Mouse (Mus musculus) embryonic facial prominence, embryonic 15.5 days (tissue): ENCODE data around the gene Snrpc. TPM values are rescaled to one million over a fixed set of nuclear protein-coding genes. Genes with fewer than 3 reads are reported as not detected.

Source experiments
- ATAC-seq: fragments of 200-750 bp; cut with Nextera tagmentation; 2 replicates; pipeline ENCODE4 v1.8.0; 2017; ENCODE audit warnings: low read depth, moderate TSS enrichment; ENCODE audit not compliant: insufficient number of reproducible peaks, low FRiP score, low TSS enrichment
- H3K27ac ChIP-seq: fragments of 300-500 bp; sonication (generic); replicated peaks from 2 replicates; pipeline ENCODE4 v1.5.1; 2015; ENCODE audit warnings: mild to moderate bottlenecking, inconsistent platforms
- H3K27me3 ChIP-seq: fragments of 300-500 bp; sonication (generic); 2 replicates; pipeline ENCODE4 v1.6.1; 2015; ENCODE audit warnings: inconsistent platforms
- H3K36me3 ChIP-seq: fragments of 300-500 bp; sonication (generic); 2 replicates; pipeline ENCODE4 v1.6.1; 2015; ENCODE audit warnings: mild to moderate bottlenecking, inconsistent platforms
- H3K4me1 ChIP-seq: fragments of 300-500 bp; sonication (generic); 2 replicates; pipeline ENCODE4 v1.6.1; 2015; ENCODE audit warnings: inconsistent platforms
- H3K4me2 ChIP-seq: fragments of 300-500 bp; sonication (generic); replicated peaks from 2 replicates; pipeline ENCODE4 v1.6.1; 2015; ENCODE audit warnings: mild to moderate bottlenecking, inconsistent platforms
- H3K4me3 ChIP-seq: fragments of 300-500 bp; sonication (generic); replicated peaks from 2 replicates; pipeline ENCODE4 v1.5.1; 2015; ENCODE audit warnings: mild to moderate bottlenecking, inconsistent platforms
- H3K9ac ChIP-seq: fragments of 300-500 bp; sonication (generic); 2 replicates; pipeline ENCODE4 v1.6.1; 2015; ENCODE audit warnings: inconsistent platforms
- H3K9me3 ChIP-seq: fragments of 300-500 bp; sonication (generic); replicated peaks from 2 replicates; pipeline ENCODE4 v1.6.1; 2016; ENCODE audit warnings: inconsistent platforms
- WGBS: fragments of 180-500 bp; shearing (Covaris S2); methylation state at CpG from one replicate; pipeline ENCODE4 v1.1.7; 2015; 5-methylcytosine and 5-hydroxymethylcytosine counted together
- polyA plus RNA-seq: library from polyadenylated mRNA; unstranded; fragments of >200 nt; fragmentation: Nextera tagmentation; extraction: Ambion mirVana; gene quantifications from 2 replicates; pipeline ENCODE4 v1.2.1, GENCODE M21; 2015

The Snrpc gene
- polyA plus RNA-seq, 1 experiment from 2014 or later: 285 TPM

GRCm38 (mm10) chr17:27830411-27830810 is 7.5 kb upstream of the Snrpc start:
- Histone ChIP-seq H3K4me2 (no peak overlapping the region), H3K36me3 (no peaks in the 10 kb centered on the region), H3K9me3 (no peaks in the 10 kb centered on the region), H3K9ac (no peak overlapping the region), H3K4me1 (peaks cover 9% of the 10 kb centered on the region), H3K4me3 (no peak overlapping the region), H3K27me3 (no peaks in the 10 kb centered on the region), H3K27ac (no peak overlapping the region)
- no peak for ATAC-seq
- 49% methylated on average over 7 of the region's 7 CpGs for WGBS

- ATAC-seq: peak; percentile 95
- 2% methylated on average over 35 of the region's 35 CpGs for WGBS
- H3K4me1 ChIP-seq: peaks cover 7% of the 10 kb centered on the region
- H3K9me3 ChIP-seq: no peaks in the 10 kb centered on the region
- H3K27me3 ChIP-seq: no peaks in the 10 kb centered on the region
- peak overlapping the region; percentile 61 for H3K27ac ChIP-seq
- H3K4me3 ChIP-seq: peak overlapping the region; percentile 77
- H3K4me2 ChIP-seq: peak overlapping the region; percentile 58
- peak overlapping the region; percentile 76 for H3K9ac ChIP-seq
- peaks cover 25% of the 10 kb centered on the region for H3K36me3 ChIP-seq
Observed at GRCm38 (mm10) chr17:27839469-27840252, 1.7 kb downstream of the Snrpc start.

GRCm38 (mm10) chr17:27848351-27848750 is 10.4 kb downstream of the Snrpc start:
- no peak for ATAC-seq
- no peak overlapping the region for H3K27ac ChIP-seq
- no peak overlapping the region for H3K4me2 ChIP-seq
- no peaks in the 10 kb centered on the region for H3K27me3 ChIP-seq
- H3K4me3 ChIP-seq: no peak overlapping the region
- peaks cover 90% of the 10 kb centered on the region for H3K36me3 ChIP-seq
- no peaks in the 10 kb centered on the region for H3K9me3 ChIP-seq
- no peaks in the 10 kb centered on the region for H3K4me1 ChIP-seq
- 94% methylated on average over 1 of the region's 1 CpGs for WGBS
- no peak overlapping the region for H3K9ac ChIP-seq

- H3K9me3 ChIP-seq: no peaks in the 10 kb centered on the region
- no peak overlapping the region for H3K27ac ChIP-seq
- WGBS: 76% methylated on average over 3 of the region's 3 CpGs
- no peak for ATAC-seq
- no peak overlapping the region for H3K4me2 ChIP-seq
- H3K4me1 ChIP-seq: no peaks in the 10 kb centered on the region
- H3K9ac ChIP-seq: no peak overlapping the region
- H3K36me3 ChIP-seq: peaks cover 72% of the 10 kb centered on the region
- no peaks in the 10 kb centered on the region for H3K27me3 ChIP-seq
- H3K4me3 ChIP-seq: no peak overlapping the region
Observed at GRCm38 (mm10) chr17:27851076-27851475, 13.1 kb downstream of the Snrpc start.

- peak within 1 kb of the TSS; percentile 95 for H3K4me3 ChIP-seq
- peak within 1 kb of the TSS; percentile 78 for H3K4me2 ChIP-seq
- peaks cover 22% of the 10 kb centered on the region for H3K4me1 ChIP-seq
- peak within 1 kb of the TSS; percentile 78 for H3K9ac ChIP-seq
- H3K27ac ChIP-seq: peak within 1 kb of the TSS; percentile 86
- ATAC-seq: peak; percentile 85
- H3K27me3 ChIP-seq: no peaks in the 10 kb centered on the region
- under 1% methylated on average over 42 of the region's 54 CpGs for WGBS
- H3K9me3 ChIP-seq: no peaks in the 10 kb centered on the region
- H3K36me3 ChIP-seq: peaks cover 20% of the 10 kb centered on the region
Observed at GRCm38 (mm10) chr17:27856265-27856797, 18.4 kb downstream of the Snrpc start, which contains the start of gene Uhrf1bp1. Uhrf1bp1 (plus strand) TSS chr17:27856441.

GRCm38 (mm10) chr17:27856798-27857648 is 19.1 kb downstream of the Snrpc start:
- 1% methylated on average over 52 of the region's 52 CpGs for WGBS
- Histone ChIP-seq H3K4me3 (peak overlapping the region; percentile 95), H3K36me3 (peaks cover 18% of the 10 kb centered on the region), H3K27ac (peak overlapping the region; percentile 86), H3K9ac (peak overlapping the region; percentile 78), H3K27me3 (no peaks in the 10 kb centered on the region), H3K4me2 (peak overlapping the region; percentile 78), H3K4me1 (peaks cover 22% of the 10 kb centered on the region), H3K9me3 (no peaks in the 10 kb centered on the region)
- ATAC-seq: peak; percentile 24

GRCm38 (mm10) chr17:27857649-27858475 is 19.9 kb downstream of the Snrpc start:
- Histone ChIP-seq H3K9me3 (no peaks in the 10 kb centered on the region), H3K4me3 (peak overlapping the region; percentile 95), H3K9ac (no peak overlapping the region), H3K4me1 (peaks cover 22% of the 10 kb centered on the region), H3K36me3 (peaks cover 10% of the 10 kb centered on the region; the same call in 1 of the 2 replicates), H3K27me3 (no peaks in the 10 kb centered on the region), H3K27ac (no peak overlapping the region), H3K4me2 (peak overlapping the region; percentile 78)
- ATAC-seq: no peak
- 45% methylated on average over 11 of the region's 11 CpGs for WGBS

GRCm38 (mm10) chr17:27859131-27859530 is 21.2 kb downstream of the Snrpc start:
- H3K4me1 ChIP-seq: peaks cover 22% of the 10 kb centered on the region
- no peak overlapping the region for H3K9ac ChIP-seq
- H3K4me3 ChIP-seq: no peak overlapping the region
- 48% methylated on average over 2 of the region's 2 CpGs for WGBS
- no peaks in the 10 kb centered on the region for H3K36me3 ChIP-seq
- ATAC-seq: no peak
- H3K4me2 ChIP-seq: no peak overlapping the region
- no peak overlapping the region for H3K27ac ChIP-seq
- no peaks in the 10 kb centered on the region for H3K9me3 ChIP-seq
- no peaks in the 10 kb centered on the region for H3K27me3 ChIP-seq

- Histone ChIP-seq H3K27me3 (no peaks in the 10 kb centered on the region), H3K4me2 (no peak overlapping the region), H3K27ac (no peak overlapping the region), H3K9ac (no peak overlapping the region), H3K9me3 (no peaks in the 10 kb centered on the region), H3K4me3 (no peak overlapping the region), H3K4me1 (no peaks in the 10 kb centered on the region), H3K36me3 (peaks cover 5% of the 10 kb centered on the region; the same call in 1 of the 2 replicates)
- ATAC-seq: no peak
- 88% methylated on average over 2 of the region's 2 CpGs for WGBS
Observed at GRCm38 (mm10) chr17:27865461-27865860, 27.5 kb downstream of the Snrpc start.

- H3K27ac ChIP-seq: no peak overlapping the region
- no peak for ATAC-seq
- H3K4me3 ChIP-seq: no peak overlapping the region
- no peaks in the 10 kb centered on the region for H3K9me3 ChIP-seq
- WGBS: 63% methylated on average over 4 of the region's 4 CpGs
- H3K4me2 ChIP-seq: no peak overlapping the region
- H3K27me3 ChIP-seq: no peaks in the 10 kb centered on the region
- H3K4me1 ChIP-seq: no peaks in the 10 kb centered on the region
- peaks cover 5% of the 10 kb centered on the region; the same call in 1 of the 2 replicates for H3K36me3 ChIP-seq
- no peak overlapping the region for H3K9ac ChIP-seq
Observed at GRCm38 (mm10) chr17:27866737-27867136, 28.8 kb downstream of the Snrpc start.
